Mouse (Mus musculus): ENCODE data around the gene Smim1.

DNA sequence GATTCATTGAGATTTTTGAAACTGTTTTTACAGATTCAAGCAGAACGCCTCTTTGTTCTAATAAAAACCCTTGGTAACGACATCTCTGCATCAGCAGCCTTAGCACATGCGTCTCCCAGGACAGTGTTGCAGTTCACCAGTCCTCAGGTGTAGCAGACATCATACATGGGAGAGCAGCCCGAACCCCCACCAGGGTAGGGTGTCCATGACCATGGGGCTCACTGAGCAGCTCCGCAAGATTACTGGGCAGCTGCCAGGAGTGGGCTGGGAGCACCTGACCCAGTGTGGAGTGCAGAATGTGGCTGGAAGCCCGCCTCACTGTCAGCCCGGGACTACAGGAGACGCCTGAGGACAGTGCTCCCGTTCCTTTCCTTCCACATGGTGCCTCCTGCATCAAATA, 4.6 kb downstream of the Smim1 start:
- no peak for TF ChIP-seq TAL1 (IDR thresholded peaks at IDR 0.05; ENCODE audit: low read length)
- TF ChIP-seq POLR2AphosphoS2 (IDR thresholded peaks at IDR 0.05; ENCODE audit: low read length), result 0 out of 2 replicates have a peak, but pooled peaks have one; percentile 60
- no peak for TF ChIP-seq CTCF (IDR thresholded peaks at IDR 0.05 in 2 of 3, conservative IDR thresholded peaks at IDR 0.05 in 1 of 3; ENCODE audit: control insufficient read depth in 1 of 3, insufficient read depth in 1 of 3, low read depth in 2 of 3, low read length in 3 of 3, poor library complexity in 1 of 3, severe bottlenecking in 1 of 3)
- no peak for TF ChIP-seq MAFK (IDR thresholded peaks at IDR 0.05; ENCODE audit: borderline replicate concordance, low read depth, low read length)
- no peak for TF ChIP-seq JUND (IDR thresholded peaks at IDR 0.05; ENCODE audit: low read depth, low read length)
- no peak for TF ChIP-seq MAX (IDR thresholded peaks at IDR 0.05; ENCODE audit: low read length)
- no peak for TF ChIP-seq ETS1 (IDR thresholded peaks at IDR 0.05; ENCODE audit: low read depth, low read length)
- peak in 1 of 2 experiments; percentile 40; a peak in 1 of 4 replicates for TF ChIP-seq POLR2A (IDR thresholded peaks at IDR 0.05; ENCODE audit: control insufficient read depth in 1 of 2, insufficient read depth in 1 of 2, low read depth in 1 of 2, low read length in 2 of 2, poor library complexity in 1 of 2)
- no peak for TF ChIP-seq ZC3H11A (IDR thresholded peaks at IDR 0.05; ENCODE audit: low read depth, low read length)
- no peak for TF ChIP-seq USF1 (IDR thresholded peaks at IDR 0.05; ENCODE audit: low read depth, low read length)
- no peak for TF ChIP-seq MXI1 (IDR thresholded peaks at IDR 0.05; ENCODE audit: low read depth, low read length)
- TF ChIP-seq E2F4 (IDR thresholded peaks at IDR 0.05; ENCODE audit: borderline replicate concordance, low read depth, low read length), result no peak
- TF ChIP-seq GATA1 (IDR thresholded peaks at IDR 0.05; ENCODE audit: low read depth, low read length), result no peak
- TF ChIP-seq MYB (IDR thresholded peaks at IDR 0.05; ENCODE audit: low read depth, low read length), result no peak
